In genomic region chr8:91377275-91377674, GRCm38 (mm10) we compare ENCODE assay signal across 22 mouse cellular contexts.
DNase-seq lines count a peak whose midpoint lies in the region; ATAC-seq and TF ChIP-seq lines count a peak whose summit lies in the region.
"Had no signal": no experiment of that assay in that cellular context is flagged by ENCODE, and none has a peak within 500 bp of the region (broad histone marks: within the 10 kb centered on the region; RNA-seq: fewer than 3 reads in every experiment).

No protein-coding gene starts in this region.

- no peak overlapping the region for H3K4me3 ChIP-seq in heart, embryonic 10.5 days
- H3K4me3 ChIP-seq in lung, embryonic 15.5 days = no peak overlapping the region
- no peak overlapping the region for H3K4me3 ChIP-seq in lung, adult 2 months (replicated peaks; ENCODE audit: extremely low read depth, low read depth, low read length)
- H3K4me3 ChIP-seq in liver, embryonic 11.5 days (ENCODE audit: low read depth, low read length) = no peak overlapping the region
- H3K4me3 ChIP-seq in myocyte = no peak overlapping the region
- H3K4me3 ChIP-seq: forebrain, embryonic 15.5 days; heart, embryonic 12.5 days; kidney, embryonic 15.5 days; left cerebral cortex, adult 2 months; limb, embryonic 13.5 days; neural tube, embryonic 13.5 days had no signal

- H3K4me2 ChIP-seq in lung, embryonic 15.5 days = no peak overlapping the region
- H3K4me2 ChIP-seq in liver, embryonic 11.5 days = peak overlapping the region; percentile 28
- peak overlapping the region; percentile 52 for H3K4me2 ChIP-seq in myocyte (ENCODE audit: low read depth)
- H3K4me2 ChIP-seq: forebrain, embryonic 15.5 days; midbrain, embryonic 11.5 days; neural tube, embryonic 13.5 days had no signal

- no peak for ATAC-seq in lung, embryonic 15.5 days (ENCODE audit: borderline replicate concordance, extremely low read depth, low FRiP score, low TSS enrichment)
- ATAC-seq in liver, embryonic 11.5 days (replicated peaks; ENCODE audit: low FRiP score) = no peak
- ATAC-seq: activated CD4-positive, CD25-positive, alpha-beta regulatory T cell, adult 4 months; CD4-positive, CD25-positive, alpha-beta regulatory T cell, adult 4 months; forebrain, embryonic 15.5 days; hindbrain, embryonic 16.5 days had no signal

- H3K9ac ChIP-seq in lung, embryonic 15.5 days = no peak overlapping the region
- H3K9ac ChIP-seq in liver, embryonic 11.5 days (ENCODE audit: low read depth, low read length) = no peak overlapping the region
- H3K9ac ChIP-seq: forebrain, embryonic 15.5 days; heart, embryonic 12.5 days; kidney, embryonic 15.5 days; neural tube, embryonic 13.5 days had no signal

- H3K27me3 ChIP-seq in heart, embryonic 10.5 days (ENCODE audit: insufficient read depth, poor library complexity, severe bottlenecking) = no peaks in the 10 kb centered on the region
- H3K27me3 ChIP-seq in lung, embryonic 15.5 days = no peaks in the 10 kb centered on the region
- H3K27me3 ChIP-seq in liver, embryonic 11.5 days (replicated peaks; ENCODE audit: control insufficient read depth, insufficient read depth, low read length) = no peaks in the 10 kb centered on the region
- no peaks in the 10 kb centered on the region for H3K27me3 ChIP-seq in myocyte (ENCODE audit: control insufficient read depth, insufficient read depth, insufficient read length)
- H3K27me3 ChIP-seq: heart, embryonic 12.5 days; kidney, embryonic 15.5 days had no signal

- no peaks in the 10 kb centered on the region for H3K9me3 ChIP-seq in heart, embryonic 10.5 days
- no peaks in the 10 kb centered on the region for H3K9me3 ChIP-seq in lung, embryonic 15.5 days
- H3K9me3 ChIP-seq in liver, embryonic 11.5 days (ENCODE audit: control insufficient read depth, low read length) = no peaks in the 10 kb centered on the region
- H3K9me3 ChIP-seq: forebrain, embryonic 15.5 days; heart, embryonic 12.5 days; kidney, embryonic 15.5 days; limb, embryonic 13.5 days; neural tube, embryonic 13.5 days had no signal

- peaks cover 85% of the 10 kb centered on the region for H3K4me1 ChIP-seq in heart, embryonic 10.5 days
- peaks cover 76% of the 10 kb centered on the region for H3K4me1 ChIP-seq in lung, embryonic 15.5 days
- peaks cover 13% of the 10 kb centered on the region for H3K4me1 ChIP-seq in lung, adult 2 months (ENCODE audit: control insufficient read depth, insufficient read depth, low read length)
- peaks cover 59% of the 10 kb centered on the region for H3K4me1 ChIP-seq in liver, embryonic 11.5 days (replicated peaks; ENCODE audit: control insufficient read depth, insufficient read depth, low read length)

- H3K79me2 ChIP-seq in myocyte (ENCODE audit: control insufficient read depth, insufficient read depth) = peaks cover 58% of the 10 kb centered on the region

- 63% methylated on average over 6 of the region's 6 CpGs for WGBS in heart, embryonic 10.5 days
- 58% methylated on average over 6 of the region's 6 CpGs for WGBS in lung, embryonic 15.5 days
- WGBS in lung, adult 2 months = 69% methylated on average over 6 of the region's 6 CpGs
- 49% methylated on average over 6 of the region's 6 CpGs for WGBS in liver, embryonic 11.5 days

- no peak for TF ChIP-seq POLR2A in lung, adult 2 months (IDR thresholded peaks at IDR 0.05; ENCODE audit: borderline replicate concordance, extremely low read depth, low read depth, low read length)
- no peak for TF ChIP-seq POLR2A in myocyte (IDR thresholded peaks at IDR 0.05; ENCODE audit: insufficient read length, low read depth)

- no peaks in the 10 kb centered on the region for H3K36me3 ChIP-seq in heart, embryonic 10.5 days
- H3K36me3 ChIP-seq in lung, embryonic 15.5 days = no peaks in the 10 kb centered on the region
- no peaks in the 10 kb centered on the region for H3K36me3 ChIP-seq in liver, embryonic 11.5 days (ENCODE audit: control insufficient read depth, insufficient read depth, low read length)
- no peaks in the 10 kb centered on the region for H3K36me3 ChIP-seq in myocyte (ENCODE audit: control insufficient read depth, insufficient read depth)
- H3K36me3 ChIP-seq: forebrain, embryonic 15.5 days; heart, embryonic 12.5 days; kidney, embryonic 15.5 days; limb, embryonic 13.5 days; neural tube, embryonic 13.5 days had no signal

- H3K27ac ChIP-seq in heart, embryonic 10.5 days = peak overlapping the region; percentile 57; the same call in 1 of the 2 replicates
- H3K27ac ChIP-seq in lung, embryonic 15.5 days = peak overlapping the region; percentile 14; the same call in 1 of the 2 replicates
- no peak overlapping the region for H3K27ac ChIP-seq in liver, embryonic 11.5 days (ENCODE audit: low read depth, low read length)
- H3K27ac ChIP-seq: forebrain, embryonic 15.5 days; kidney, embryonic 15.5 days; left cerebral cortex, adult 2 months; neural tube, embryonic 13.5 days had no signal

- no peak for DNase-seq in heart, embryonic 10.5 days (ENCODE audit: low spot score)
- DNase-seq in heart, adult 9 months (ENCODE audit: low spot score in 2 of 2) = no peak
- no peak for DNase-seq in lung, adult 2 months
- no peak for DNase-seq in liver, embryonic 11.5 days (ENCODE audit: low spot score)
- DNase-seq in lung, postnatal 14 days = no peak
- DNase-seq: kidney, adult 18-20 months; lung, postnatal 10 days; right cerebral cortex, postnatal 4 days; thymus, adult 2 months; thymus, postnatal 36 days had no signal

- TF ChIP-seq CTCF in lung, adult 2 months (IDR thresholded peaks at IDR 0.05; ENCODE audit: insufficient read depth, low read length) = no peak

- H3ac ChIP-seq in myocyte (ENCODE audit: control insufficient read depth, insufficient read length) = no peak overlapping the region

TF ChIP-seq in myocyte, 11 proteins besides CTCF, POLR2A, EP300 and RAD21:
- TF ChIP-seq CEBPB (IDR thresholded peaks at IDR 0.05; ENCODE audit: insufficient read depth, poor library complexity, severe bottlenecking) (no peak), MYOD1 (IDR thresholded peaks at IDR 0.05; ENCODE audit: control insufficient read depth in 1 of 3, insufficient read length in 2 of 3, low read depth in 2 of 3) (no peak), MYOG (IDR thresholded peaks at IDR 0.05; ENCODE audit: control insufficient read depth in 1 of 3, insufficient read depth in 1 of 3, insufficient read length in 2 of 3, low read depth in 2 of 3) (no peak), E2F4 (IDR thresholded peaks at IDR 0.05; ENCODE audit: insufficient read depth) (no peak), MAX (IDR thresholded peaks at IDR 0.05; ENCODE audit: low read depth) (no peak), POLR2AphosphoS2 (IDR thresholded peaks at IDR 0.05; ENCODE audit: insufficient read length, low read depth) (no peak), REST (IDR thresholded peaks at IDR 0.05; ENCODE audit: insufficient read depth, insufficient read length) (no peak), SRF (IDR thresholded peaks at IDR 0.05; ENCODE audit: control insufficient read depth, insufficient read length, low read depth) (no peak), USF1 (IDR thresholded peaks at IDR 0.05; ENCODE audit: low read depth) (no peak), TCF12 (IDR thresholded peaks at IDR 0.05; ENCODE audit: insufficient read depth, poor library complexity, severe bottlenecking) (no peak), TCF3 (IDR thresholded peaks at IDR 0.05; ENCODE audit: insufficient read length, low read depth) (no peak)
TF ChIP-seq in myocyte: peak in this region for 0.
